8 mouse cellular contexts compared by ENCODE assay signal in the genomic region with DNA sequence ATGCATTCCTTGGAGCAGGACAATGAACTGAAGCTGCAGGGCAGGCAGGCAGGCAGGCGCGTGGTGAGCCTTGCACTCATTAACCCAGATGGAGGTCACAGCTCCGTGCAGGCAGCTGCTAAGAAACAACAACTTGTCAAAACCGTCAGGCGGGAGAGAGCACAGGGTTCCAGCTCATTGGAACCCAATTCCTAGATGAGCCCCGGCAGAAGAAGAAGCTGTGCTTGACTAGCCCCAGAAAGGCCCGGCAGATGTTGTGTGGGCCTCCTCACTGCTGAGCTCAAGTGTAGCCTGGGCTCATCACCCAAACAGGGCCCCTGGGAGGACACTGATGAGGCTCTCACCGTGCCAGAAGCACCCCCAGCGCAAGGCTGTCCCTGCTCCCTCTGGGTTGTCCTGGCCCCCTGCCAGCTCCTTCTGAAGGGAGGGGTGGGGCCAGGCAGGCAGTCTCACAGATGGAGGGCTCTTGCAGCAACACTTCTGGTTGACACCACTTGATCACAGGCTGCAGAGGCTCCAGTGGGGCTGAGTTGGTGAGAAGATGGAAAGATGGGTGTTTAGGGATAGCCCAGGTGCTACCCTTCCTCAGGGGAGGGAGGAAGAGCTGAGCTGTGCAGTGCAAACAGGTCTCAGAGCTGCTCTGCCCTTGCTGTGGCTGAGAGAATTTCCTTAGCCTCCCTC. TPM values are rescaled to one million over a fixed set of nuclear protein-coding genes. Genes with fewer than 3 reads are reported as not detected.
DNase-seq lines count a peak whose midpoint lies in the region; ATAC-seq and TF ChIP-seq lines count a peak whose summit lies in the region.

No protein-coding gene starts in this region.

- WGBS in midbrain, embryonic 13.5 days, result 15% methylated on average over 9 of the region's 9 CpGs
- 19% methylated on average over 9 of the region's 9 CpGs for WGBS in midbrain, embryonic 16.5 days
- WGBS in intestine, embryonic 15.5 days, result 8% methylated on average over 9 of the region's 9 CpGs
- WGBS in lung, adult 2 months, result 25% methylated on average over 9 of the region's 9 CpGs

- H3K27ac ChIP-seq in midbrain, embryonic 13.5 days, result no peak overlapping the region
- H3K27ac ChIP-seq in midbrain, embryonic 16.5 days (ENCODE audit: low read length), result no peak overlapping the region
- peak overlapping the region; percentile 33; the same call in 1 of the 2 replicates for H3K27ac ChIP-seq in intestine, embryonic 15.5 days

- no peaks in the 10 kb centered on the region for H3K9me3 ChIP-seq in midbrain, embryonic 13.5 days
- no peaks in the 10 kb centered on the region for H3K9me3 ChIP-seq in midbrain, embryonic 16.5 days (replicated peaks; ENCODE audit: control insufficient read depth, low read length, poor library complexity, severe bottlenecking)
- no peaks in the 10 kb centered on the region for H3K9me3 ChIP-seq in intestine, embryonic 15.5 days

- no peaks in the 10 kb centered on the region for H3K27me3 ChIP-seq in midbrain, embryonic 13.5 days
- H3K27me3 ChIP-seq in midbrain, embryonic 16.5 days (ENCODE audit: control insufficient read depth, insufficient read depth, low read depth, low read length), result no peaks in the 10 kb centered on the region
- H3K27me3 ChIP-seq in intestine, embryonic 15.5 days (replicated peaks), result no peaks in the 10 kb centered on the region

- H3K4me1 ChIP-seq in midbrain, embryonic 13.5 days (replicated peaks), result peaks cover 8% of the 10 kb centered on the region
- H3K4me1 ChIP-seq in midbrain, embryonic 16.5 days (ENCODE audit: control insufficient read depth, insufficient read depth, low read length), result peaks cover 3% of the 10 kb centered on the region; the same call in 1 of the 2 replicates
- H3K4me1 ChIP-seq in intestine, embryonic 15.5 days (replicated peaks), result peaks cover 11% of the 10 kb centered on the region
- H3K4me1 ChIP-seq in lung, adult 2 months (ENCODE audit: control insufficient read depth, insufficient read depth, low read length), result no peaks in the 10 kb centered on the region

- H3K36me3 ChIP-seq in midbrain, embryonic 13.5 days, result no peaks in the 10 kb centered on the region
- no peaks in the 10 kb centered on the region for H3K36me3 ChIP-seq in midbrain, embryonic 16.5 days (ENCODE audit: control insufficient read depth, insufficient read depth, low read length)
- H3K36me3 ChIP-seq in intestine, embryonic 15.5 days, result no peaks in the 10 kb centered on the region

- no peak overlapping the region for H3K9ac ChIP-seq in midbrain, embryonic 13.5 days (replicated peaks)
- H3K9ac ChIP-seq in midbrain, embryonic 16.5 days (ENCODE audit: low read depth, low read length), result no peak overlapping the region
- no peak overlapping the region for H3K9ac ChIP-seq in intestine, embryonic 15.5 days

- no peak for TF ChIP-seq POLR2A in lung, adult 2 months (IDR thresholded peaks at IDR 0.05; ENCODE audit: borderline replicate concordance, extremely low read depth, low read depth, low read length)

- H3K4me2 ChIP-seq in midbrain, embryonic 13.5 days (replicated peaks), result no peak overlapping the region
- H3K4me2 ChIP-seq in midbrain, embryonic 16.5 days (ENCODE audit: low read length), result no peak overlapping the region
- peak overlapping the region; percentile 28 for H3K4me2 ChIP-seq in intestine, embryonic 15.5 days (replicated peaks)

- H3K4me3 ChIP-seq in midbrain, embryonic 13.5 days (replicated peaks), result no peak overlapping the region
- no peak overlapping the region for H3K4me3 ChIP-seq in midbrain, embryonic 16.5 days (ENCODE audit: low read depth, low read length)
- no peak overlapping the region for H3K4me3 ChIP-seq in intestine, embryonic 15.5 days (replicated peaks)
- no peak overlapping the region for H3K4me3 ChIP-seq in lung, adult 2 months (replicated peaks; ENCODE audit: extremely low read depth, low read depth, low read length)

- ATAC-seq in midbrain, embryonic 13.5 days, result peak; percentile 72
- no peak for ATAC-seq in midbrain, embryonic 16.5 days
- ATAC-seq in intestine, embryonic 15.5 days, result peak; percentile 92
- ATAC-seq in activated CD4-positive, CD25-positive, alpha-beta regulatory T cell, adult 4 months, result no peak

- no peak for TF ChIP-seq CTCF in lung, adult 2 months (IDR thresholded peaks at IDR 0.05; ENCODE audit: insufficient read depth, low read length)

- DNase-seq in cerebellum, postnatal 25 days, result peak; percentile 32 to 46
- peak; percentile 24 to 28 for DNase-seq in gastrocnemius, adult 8-10 months (ENCODE audit: low spot score in 2 of 2)
- DNase-seq in lung, adult 2 months, result peak; percentile 7
- peak; percentile 46 for DNase-seq in skeletal muscle tissue, adult 2 months (ENCODE audit: low read depth, low spot score)

RNA-seq across cellular contexts. Expression of gene Maf, which starts 58.8 kb away (rescaled TPM):
- 5.0 and 5.6 TPM in 2 replicates for polyA plus RNA-seq in midbrain, embryonic 13.5 days (2015; fragmentation: Nextera tagmentation; extraction: Ambion mirVana)
- polyA plus RNA-seq in midbrain, embryonic 16.5 days (2015; fragmentation: Nextera tagmentation; extraction: Ambion mirVana), result 6.7 and 7.5 TPM in 2 replicates
- 100 to 1,000 TPM; 107 to 168 (median 140) TPM for total RNA-seq in gastrocnemius, adult 8-10 months (2022)
- polyA plus RNA-seq in intestine, embryonic 15.5 days (2015; fragmentation: Nextera tagmentation; extraction: Ambion mirVana), result 10.1 and 11.5 TPM in 2 replicates
- polyA plus RNA-seq in lung, adult 2 months (2012; rRNA removed), result 8.2 and 9.0 TPM in 2 replicates
- polyA plus RNA-seq in activated CD4-positive, CD25-positive, alpha-beta regulatory T cell, adult 4 months (2017; shearing (Covaris generic)), result 100 to 1,000 TPM in 1 of 2 experiments, 10 to 100 TPM in 1; 88.1 to 123 TPM

Comparison
In these comparisons a context has a peak if more than half of its experiments do, and no peak if none do; other contexts are left out.
1. ATAC-seq: peak in midbrain, embryonic 13.5 days (single experiment) and intestine, embryonic 15.5 days (single experiment); none in midbrain, embryonic 16.5 days (single experiment) and activated CD4-positive, CD25-positive, alpha-beta regulatory T cell, adult 4 months (single experiment).
2. Peak in every context shown above with its lines, with median percentiles within 50 percentile points of each other: DNase-seq.